Mouse (Mus musculus): ENCODE results near the gene Ackr2. TPM values are rescaled to one million over a fixed set of nuclear protein-coding genes. Genes with fewer than 3 reads are reported as not detected.

Gene Ackr2
- polyA plus RNA-seq, 1 experiment from 2014 or later, result 0.62 TPM

- no peak overlapping the region for H3K4me3 ChIP-seq (ENCODE audit: low read length)
- no peaks in the 10 kb centered on the region for H3K27me3 ChIP-seq (replicated peaks; ENCODE audit: control insufficient read depth, insufficient read depth, low read length)
- H3K4me2 ChIP-seq (ENCODE audit: low read depth, low read length), result no peak overlapping the region
- peak overlapping the region; percentile 75 for H3K27ac ChIP-seq (ENCODE audit: low read length)
- 56% methylated on average over 6 of the region's 6 CpGs for WGBS
- peaks cover 16% of the 10 kb centered on the region for H3K4me1 ChIP-seq (ENCODE audit: control insufficient read depth, insufficient read depth, low read length)
- peak; percentile 36; the same call in 1 of the 2 replicates for ATAC-seq
- H3K36me3 ChIP-seq (ENCODE audit: control insufficient read depth, insufficient read depth, low read length), result no peaks in the 10 kb centered on the region
- H3K9me3 ChIP-seq (ENCODE audit: control insufficient read depth, low read length), result no peaks in the 10 kb centered on the region
- H3K9ac ChIP-seq (ENCODE audit: low read depth, low read length), result no peak overlapping the region
Measured at GRCm38 (mm10) chr9:121867632-121868031, 30.5 kb upstream of the Ackr2 start.

- Histone ChIP-seq H3K4me3 (ENCODE audit: low read length) (no peak overlapping the region), H3K27me3 (replicated peaks; ENCODE audit: control insufficient read depth, insufficient read depth, low read length) (no peaks in the 10 kb centered on the region), H3K9me3 (ENCODE audit: control insufficient read depth, low read length) (no peaks in the 10 kb centered on the region), H3K36me3 (ENCODE audit: control insufficient read depth, insufficient read depth, low read length) (no peaks in the 10 kb centered on the region), H3K9ac (ENCODE audit: low read depth, low read length) (no peak overlapping the region), H3K4me2 (ENCODE audit: low read depth, low read length) (no peak overlapping the region), H3K4me1 (ENCODE audit: control insufficient read depth, insufficient read depth, low read length) (peaks cover 16% of the 10 kb centered on the region), H3K27ac (ENCODE audit: low read length) (peak overlapping the region; percentile 8; the same call in 1 of the 2 replicates)
- WGBS, result 61% methylated on average over 6 of the region's 6 CpGs
- ATAC-seq, result no peak
Measured at GRCm38 (mm10) chr9:121868236-121868635, 29.9 kb upstream of the Ackr2 start.

GRCm38 (mm10) chr9:121869432-121869831 lies 28.7 kb upstream of the Ackr2 start:
- Histone ChIP-seq H3K4me3 (ENCODE audit: low read length) (no peak overlapping the region), H3K4me2 (ENCODE audit: low read depth, low read length) (no peak overlapping the region), H3K9ac (ENCODE audit: low read depth, low read length) (no peak overlapping the region), H3K27ac (ENCODE audit: low read length) (no peak overlapping the region), H3K9me3 (ENCODE audit: control insufficient read depth, low read length) (no peaks in the 10 kb centered on the region), H3K27me3 (replicated peaks; ENCODE audit: control insufficient read depth, insufficient read depth, low read length) (no peaks in the 10 kb centered on the region), H3K4me1 (ENCODE audit: control insufficient read depth, insufficient read depth, low read length) (peaks cover 16% of the 10 kb centered on the region), H3K36me3 (ENCODE audit: control insufficient read depth, insufficient read depth, low read length) (no peaks in the 10 kb centered on the region)
- WGBS, result 74% methylated on average over 5 of the region's 5 CpGs
- no peak for ATAC-seq

- H3K36me3 ChIP-seq (ENCODE audit: control insufficient read depth, insufficient read depth, low read length), result no peaks in the 10 kb centered on the region
- H3K9ac ChIP-seq (ENCODE audit: low read depth, low read length), result no peak overlapping the region
- no peaks in the 10 kb centered on the region for H3K9me3 ChIP-seq (ENCODE audit: control insufficient read depth, low read length)
- WGBS, result 46% methylated on average over 4 of the region's 4 CpGs
- H3K27ac ChIP-seq (ENCODE audit: low read length), result no peak overlapping the region
- H3K27me3 ChIP-seq (replicated peaks; ENCODE audit: control insufficient read depth, insufficient read depth, low read length), result no peaks in the 10 kb centered on the region
- no peak overlapping the region for H3K4me3 ChIP-seq (ENCODE audit: low read length)
- H3K4me2 ChIP-seq (ENCODE audit: low read depth, low read length), result no peak overlapping the region
- ATAC-seq, result peak; percentile 50
- H3K4me1 ChIP-seq (ENCODE audit: control insufficient read depth, insufficient read depth, low read length), result peaks cover 16% of the 10 kb centered on the region
Measured at GRCm38 (mm10) chr9:121869973-121870515, 28.1 kb upstream of the Ackr2 start.

- H3K36me3 ChIP-seq (ENCODE audit: control insufficient read depth, insufficient read depth, low read length), result no peaks in the 10 kb centered on the region
- WGBS, result 82% methylated on average over 2 of the region's 2 CpGs
Measured at GRCm38 (mm10) chr9:121872062-121872683, 26.0 kb upstream of the Ackr2 start.

GRCm38 (mm10) chr9:121873578-121873977 lies 24.6 kb upstream of the Ackr2 start:
- H3K4me1 ChIP-seq (ENCODE audit: control insufficient read depth, insufficient read depth, low read length), result peaks cover 17% of the 10 kb centered on the region
- no peak overlapping the region for H3K9ac ChIP-seq (ENCODE audit: low read depth, low read length)
- ATAC-seq, result no peak
- H3K27me3 ChIP-seq (replicated peaks; ENCODE audit: control insufficient read depth, insufficient read depth, low read length), result no peaks in the 10 kb centered on the region
- H3K9me3 ChIP-seq (ENCODE audit: control insufficient read depth, low read length), result no peaks in the 10 kb centered on the region
- no peak overlapping the region for H3K27ac ChIP-seq (ENCODE audit: low read length)
- no peak overlapping the region for H3K4me2 ChIP-seq (ENCODE audit: low read depth, low read length)
- H3K36me3 ChIP-seq (ENCODE audit: control insufficient read depth, insufficient read depth, low read length), result no peaks in the 10 kb centered on the region
- no peak overlapping the region for H3K4me3 ChIP-seq (ENCODE audit: low read length)

More at GRCm38 (mm10) chr9:121872062-121872683, 26.0 kb upstream of the Ackr2 start:
- Histone ChIP-seq H3K9ac (ENCODE audit: low read depth, low read length) (no peak overlapping the region), H3K4me2 (ENCODE audit: low read depth, low read length) (no peak overlapping the region), H3K4me1 (ENCODE audit: control insufficient read depth, insufficient read depth, low read length) (peaks cover 17% of the 10 kb centered on the region), H3K9me3 (ENCODE audit: control insufficient read depth, low read length) (no peaks in the 10 kb centered on the region), H3K27me3 (replicated peaks; ENCODE audit: control insufficient read depth, insufficient read depth, low read length) (no peaks in the 10 kb centered on the region), H3K4me3 (ENCODE audit: low read length) (no peak overlapping the region), H3K27ac (ENCODE audit: low read length) (no peak overlapping the region)
- peak; percentile 29 for ATAC-seq

- ATAC-seq, result peak; percentile 49; the same call in 1 of the 2 replicates
- WGBS, result 9% methylated on average over 3 of the region's 3 CpGs
- Histone ChIP-seq H3K4me1 (ENCODE audit: control insufficient read depth, insufficient read depth, low read length) (peaks cover 5% of the 10 kb centered on the region; the same call in 1 of the 2 replicates), H3K9me3 (ENCODE audit: control insufficient read depth, low read length) (no peaks in the 10 kb centered on the region), H3K9ac (ENCODE audit: low read depth, low read length) (no peak overlapping the region), H3K27me3 (replicated peaks; ENCODE audit: control insufficient read depth, insufficient read depth, low read length) (no peaks in the 10 kb centered on the region), H3K4me3 (ENCODE audit: low read length) (no peak overlapping the region), H3K27ac (ENCODE audit: low read length) (no peak overlapping the region), H3K36me3 (ENCODE audit: control insufficient read depth, insufficient read depth, low read length) (no peaks in the 10 kb centered on the region), H3K4me2 (ENCODE audit: low read depth, low read length) (no peak overlapping the region)
Measured at GRCm38 (mm10) chr9:121877052-121877740, 21.0 kb upstream of the Ackr2 start.

- no peak overlapping the region for H3K9ac ChIP-seq (ENCODE audit: low read depth, low read length)
- H3K27ac ChIP-seq (ENCODE audit: low read length), result no peak overlapping the region
- H3K4me3 ChIP-seq (ENCODE audit: low read length), result no peak overlapping the region
- ATAC-seq, result 0 out of 2 replicates have a peak, but pooled peaks have one; percentile 28
- WGBS, result 22% methylated on average over 14 of the region's 14 CpGs
- no peaks in the 10 kb centered on the region for H3K27me3 ChIP-seq (replicated peaks; ENCODE audit: control insufficient read depth, insufficient read depth, low read length)
- H3K36me3 ChIP-seq (ENCODE audit: control insufficient read depth, insufficient read depth, low read length), result no peaks in the 10 kb centered on the region
- peaks cover 5% of the 10 kb centered on the region; the same call in 1 of the 2 replicates for H3K4me1 ChIP-seq (ENCODE audit: control insufficient read depth, insufficient read depth, low read length)
- no peaks in the 10 kb centered on the region for H3K9me3 ChIP-seq (ENCODE audit: control insufficient read depth, low read length)
- H3K4me2 ChIP-seq (ENCODE audit: low read depth, low read length), result no peak overlapping the region
Measured at GRCm38 (mm10) chr9:121880840-121881239, 17.3 kb upstream of the Ackr2 start.

- H3K4me2 ChIP-seq (ENCODE audit: low read depth, low read length), result no peak overlapping the region
- H3K4me3 ChIP-seq (ENCODE audit: low read length), result no peak overlapping the region
Measured at GRCm38 (mm10) chr9:121881301-121881700, 16.9 kb upstream of the Ackr2 start.

More at GRCm38 (mm10) chr9:121881301-121881700, 16.9 kb upstream of the Ackr2 start:
- WGBS, result 65% methylated on average over 6 of the region's 6 CpGs
- Histone ChIP-seq H3K36me3 (ENCODE audit: control insufficient read depth, insufficient read depth, low read length) (no peaks in the 10 kb centered on the region), H3K4me1 (ENCODE audit: control insufficient read depth, insufficient read depth, low read length) (peaks cover 5% of the 10 kb centered on the region; the same call in 1 of the 2 replicates), H3K27ac (ENCODE audit: low read length) (no peak overlapping the region), H3K9ac (ENCODE audit: low read depth, low read length) (no peak overlapping the region), H3K27me3 (replicated peaks; ENCODE audit: control insufficient read depth, insufficient read depth, low read length) (no peaks in the 10 kb centered on the region), H3K9me3 (ENCODE audit: control insufficient read depth, low read length) (no peaks in the 10 kb centered on the region)
- no peak for ATAC-seq

Measured in intestine, embryonic 16.5 days (tissue).